Mouse (Mus musculus): ENCODE measurements around the gene Pter. TPM values are rescaled to one million over a fixed set of nuclear protein-coding genes. Genes with fewer than 3 reads are reported as not detected.

Gene Pter
- polyA plus RNA-seq, 1 experiment from 2014 or later = 10.1 TPM

DNA sequence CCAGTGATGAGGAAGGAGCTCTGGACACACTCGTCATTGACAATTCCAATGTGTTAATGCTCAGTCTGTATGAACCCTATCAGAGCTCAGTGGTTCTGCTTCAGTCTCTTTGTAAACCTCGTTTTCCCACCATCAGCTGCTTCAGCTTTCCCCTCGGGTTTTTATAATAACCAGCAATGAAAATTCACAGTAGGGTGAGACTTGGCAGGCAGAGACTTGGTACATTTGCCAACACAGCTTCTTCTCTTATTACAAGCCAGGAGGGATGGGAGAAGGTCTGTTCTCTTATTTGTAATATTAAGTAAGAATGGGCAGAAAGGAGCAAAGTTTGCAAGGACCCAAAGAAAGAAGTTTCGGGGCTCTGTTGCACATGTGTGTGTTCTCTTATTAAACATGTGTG lies 54.9 kb downstream of the Pter start:
- no peaks in the 10 kb centered on the region for H3K4me1 ChIP-seq (replicated peaks; ENCODE audit: control insufficient read depth, insufficient read depth, low read length)
- 91% methylated on average over 4 of the region's 4 CpGs for WGBS
- no peak for DNase-seq (ENCODE audit: low spot score)
- H3K27me3 ChIP-seq (ENCODE audit: control insufficient read depth, insufficient read depth, low read length) = no peaks in the 10 kb centered on the region
- ATAC-seq (ENCODE audit: low FRiP score) = no peak
- H3K27ac ChIP-seq (ENCODE audit: low read depth, low read length) = no peak overlapping the region
- H3K4me3 ChIP-seq (ENCODE audit: low read depth, low read length) = no peak overlapping the region
- H3K9ac ChIP-seq (ENCODE audit: low read depth, low read length) = no peak overlapping the region
- no peaks in the 10 kb centered on the region for H3K9me3 ChIP-seq (ENCODE audit: control insufficient read depth, low read length)
- H3K36me3 ChIP-seq (ENCODE audit: control insufficient read depth, insufficient read depth, low read length) = no peaks in the 10 kb centered on the region
- H3K4me2 ChIP-seq (replicated peaks; ENCODE audit: low read depth, low read length) = no peak overlapping the region

DNA sequence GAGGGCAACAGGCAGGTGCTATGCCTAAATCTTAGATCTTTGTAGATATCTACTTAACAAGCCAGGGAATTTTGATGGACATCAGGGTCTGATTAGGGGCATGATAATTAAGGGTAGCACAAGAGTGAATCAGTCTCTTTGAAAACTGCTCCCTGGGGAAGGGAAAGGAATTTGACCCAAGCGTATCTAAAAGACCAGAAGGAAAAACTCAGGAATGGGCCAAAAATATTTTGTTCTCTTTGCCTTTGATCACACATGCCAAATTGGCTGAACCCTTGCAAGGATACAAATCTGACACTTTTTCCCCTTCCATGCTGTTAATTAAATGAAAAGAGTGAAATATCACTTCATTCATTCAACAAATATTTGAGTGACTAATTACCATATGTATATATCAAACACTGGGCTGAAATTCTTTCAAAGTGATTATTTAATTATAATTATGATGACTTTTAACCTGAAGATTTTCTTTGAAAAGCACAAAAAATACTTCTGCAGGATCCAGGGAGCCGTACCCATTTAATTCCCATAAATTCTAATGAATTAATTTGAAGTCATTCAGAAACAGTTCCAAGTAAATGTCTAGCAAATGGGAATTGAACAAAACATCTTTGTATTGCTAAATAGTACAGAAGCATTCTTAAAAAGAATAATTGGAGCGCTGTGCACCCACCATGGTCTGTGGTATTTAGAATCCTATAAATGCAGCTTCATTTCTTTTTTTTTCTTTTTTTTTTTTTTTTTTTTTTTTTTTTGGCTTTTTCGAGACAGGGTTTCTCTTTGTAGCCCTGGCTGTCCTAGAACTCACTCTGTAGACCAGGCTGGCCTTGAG lies 61.3 kb downstream of the Pter start:
- Histone ChIP-seq H3K27ac (ENCODE audit: low read depth, low read length) (no peak overlapping the region), H3K9ac (ENCODE audit: low read depth, low read length) (no peak overlapping the region), H3K9me3 (ENCODE audit: control insufficient read depth, low read length) (no peaks in the 10 kb centered on the region), H3K4me2 (replicated peaks; ENCODE audit: low read depth, low read length) (no peak overlapping the region), H3K4me1 (replicated peaks; ENCODE audit: control insufficient read depth, insufficient read depth, low read length) (no peaks in the 10 kb centered on the region), H3K27me3 (ENCODE audit: control insufficient read depth, insufficient read depth, low read length) (no peaks in the 10 kb centered on the region), H3K36me3 (ENCODE audit: control insufficient read depth, insufficient read depth, low read length) (no peaks in the 10 kb centered on the region), H3K4me3 (ENCODE audit: low read depth, low read length) (no peak overlapping the region)
- 73% methylated on average over 4 of the region's 4 CpGs for WGBS
- DNase-seq (ENCODE audit: low spot score) = peak; percentile 12
- ATAC-seq (ENCODE audit: low FRiP score) = no peak

DNA sequence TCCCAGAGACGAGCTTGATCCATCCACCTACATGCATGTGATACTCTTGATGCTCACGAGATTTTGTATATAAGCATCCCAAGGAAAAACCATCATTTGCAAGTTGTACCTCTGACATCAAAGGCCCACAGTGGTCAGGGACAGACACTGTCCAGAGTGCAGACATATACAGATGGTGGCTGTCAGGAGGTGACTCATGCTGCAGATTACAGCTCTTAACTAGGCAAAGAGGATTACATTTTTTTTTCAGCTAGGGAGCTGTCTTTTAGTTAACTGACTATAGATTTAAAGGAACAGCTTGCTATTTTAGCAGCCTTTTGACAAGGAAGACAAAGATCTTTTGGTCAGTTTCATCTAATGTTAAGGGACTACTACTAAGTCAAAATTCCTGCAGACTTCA lies 76.2 kb downstream of the Pter start:
- 82% methylated on average over 2 of the region's 2 CpGs for WGBS
- no peak overlapping the region for H3K27ac ChIP-seq (ENCODE audit: low read depth, low read length)
- ATAC-seq (ENCODE audit: low FRiP score) (no peak), DNase-seq (ENCODE audit: low spot score) (no peak)
- H3K9ac ChIP-seq (ENCODE audit: low read depth, low read length) = no peak overlapping the region
- H3K4me2 ChIP-seq (replicated peaks; ENCODE audit: low read depth, low read length) = no peak overlapping the region
- H3K36me3 ChIP-seq (ENCODE audit: control insufficient read depth, insufficient read depth, low read length) = no peaks in the 10 kb centered on the region
- H3K27me3 ChIP-seq (ENCODE audit: control insufficient read depth, insufficient read depth, low read length) = no peaks in the 10 kb centered on the region
- H3K4me1 ChIP-seq (replicated peaks; ENCODE audit: control insufficient read depth, insufficient read depth, low read length) = no peaks in the 10 kb centered on the region
- no peak overlapping the region for H3K4me3 ChIP-seq (ENCODE audit: low read depth, low read length)
- H3K9me3 ChIP-seq (ENCODE audit: control insufficient read depth, low read length) = no peaks in the 10 kb centered on the region

DNA sequence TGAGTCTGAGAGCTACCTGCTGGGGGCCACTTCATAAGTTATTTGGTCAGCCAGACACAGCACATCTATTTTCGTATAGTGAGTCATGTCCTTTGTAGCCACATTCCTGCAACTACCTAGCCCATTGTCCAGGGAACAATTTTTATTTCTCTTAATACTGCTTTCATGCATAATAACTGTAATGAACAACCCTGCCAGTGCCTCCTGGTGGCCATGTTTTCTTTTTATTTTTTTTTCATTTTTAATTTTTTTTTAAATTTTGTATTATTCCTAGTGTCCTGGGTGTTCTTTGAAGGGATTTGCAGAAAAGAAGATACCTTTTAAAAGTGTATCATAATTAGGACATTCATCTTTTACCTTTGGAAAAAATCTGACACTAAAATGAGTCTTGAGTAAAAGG lies 84.6 kb downstream of the Pter start:
- Histone ChIP-seq H3K36me3 (ENCODE audit: control insufficient read depth, insufficient read depth, low read length) (no peaks in the 10 kb centered on the region), H3K4me2 (replicated peaks; ENCODE audit: low read depth, low read length) (no peak overlapping the region), H3K9me3 (ENCODE audit: control insufficient read depth, low read length) (no peaks in the 10 kb centered on the region), H3K27me3 (ENCODE audit: control insufficient read depth, insufficient read depth, low read length) (peaks cover 27% of the 10 kb centered on the region), H3K27ac (ENCODE audit: low read depth, low read length) (no peak overlapping the region), H3K9ac (ENCODE audit: low read depth, low read length) (no peak overlapping the region), H3K4me3 (ENCODE audit: low read depth, low read length) (no peak overlapping the region; the same call in 1 of the 2 replicates), H3K4me1 (replicated peaks; ENCODE audit: control insufficient read depth, insufficient read depth, low read length) (0 out of 2 replicates have a peak, but pooled peaks cover 7% of the 10 kb centered on the region)
- 64% methylated on average over 1 of the region's 1 CpGs for WGBS
- DNase-seq (ENCODE audit: low spot score) (no peak), ATAC-seq (ENCODE audit: low FRiP score) (no peak)

DNA sequence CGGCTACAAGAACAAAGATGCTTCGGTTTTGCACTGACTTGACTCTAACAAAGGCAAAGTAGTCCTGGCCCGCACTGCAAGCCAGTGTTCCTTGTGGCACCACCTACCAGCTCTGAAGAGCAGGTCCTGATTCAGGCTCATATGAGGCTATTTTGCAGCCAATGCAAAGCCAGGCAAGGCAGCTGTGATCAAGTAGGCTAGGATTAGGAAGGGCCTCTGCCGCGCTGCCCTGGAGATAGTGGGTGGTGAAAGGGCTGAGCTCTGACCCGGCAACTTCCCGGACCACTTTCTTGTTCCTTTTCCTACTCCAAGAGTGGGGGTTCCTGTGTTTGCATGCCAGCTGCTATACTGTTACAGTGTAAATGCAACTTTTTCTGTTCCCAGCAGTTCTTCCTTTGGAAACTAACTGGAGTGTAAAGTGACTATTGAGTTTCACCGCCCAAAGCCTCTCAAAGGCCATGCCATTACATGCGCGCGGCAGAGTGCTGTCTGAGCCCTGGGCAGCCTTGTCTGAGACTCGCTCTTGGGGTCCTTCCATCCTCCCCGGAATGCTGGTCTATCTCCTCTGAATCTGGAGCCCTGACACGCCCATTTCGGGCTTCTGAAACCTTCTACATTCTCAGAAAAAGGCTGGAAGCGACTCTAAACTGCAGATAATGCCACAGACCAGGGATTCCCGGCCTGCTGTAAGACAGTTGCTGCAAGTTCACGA lies 85.6 kb downstream of the Pter start:
- Histone ChIP-seq H3K4me2 (replicated peaks; ENCODE audit: low read depth, low read length) (peak overlapping the region; percentile 97), H3K36me3 (ENCODE audit: control insufficient read depth, insufficient read depth, low read length) (no peaks in the 10 kb centered on the region), H3K9ac (ENCODE audit: low read depth, low read length) (peak overlapping the region; percentile 67), H3K9me3 (ENCODE audit: control insufficient read depth, low read length) (no peaks in the 10 kb centered on the region), H3K27me3 (ENCODE audit: control insufficient read depth, insufficient read depth, low read length) (peaks cover 27% of the 10 kb centered on the region), H3K4me1 (replicated peaks; ENCODE audit: control insufficient read depth, insufficient read depth, low read length) (0 out of 2 replicates have a peak, but pooled peaks cover 7% of the 10 kb centered on the region), H3K27ac (ENCODE audit: low read depth, low read length) (peak overlapping the region; percentile 76), H3K4me3 (ENCODE audit: low read depth, low read length) (peak overlapping the region; percentile 59)
- ATAC-seq (ENCODE audit: low FRiP score) = peak; percentile 39; the same call in 1 of the 2 replicates
- peak; percentile 54 for DNase-seq (ENCODE audit: low spot score)
- 4% methylated on average over 18 of the region's 18 CpGs for WGBS

DNA sequence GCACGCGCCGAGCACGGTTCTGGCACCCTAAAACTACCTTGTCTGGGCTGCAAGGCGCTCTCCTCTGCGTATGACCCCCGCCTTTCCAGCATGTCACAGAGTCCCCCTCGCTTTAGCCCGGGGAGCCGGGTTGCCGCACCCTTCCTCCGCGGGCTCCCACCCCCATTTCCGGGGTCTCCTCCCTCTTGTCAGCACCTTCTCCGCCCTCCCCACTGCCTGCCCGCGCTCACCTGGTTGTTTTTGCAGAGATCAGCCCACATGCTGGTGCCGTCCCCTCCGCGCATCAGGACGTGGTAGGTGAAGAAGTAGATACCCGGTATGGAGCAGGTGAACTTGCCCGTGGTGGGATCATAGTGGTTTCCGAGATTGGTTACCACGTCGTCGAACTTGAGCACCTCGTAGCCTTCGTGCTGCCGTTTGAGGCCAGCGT lies 86.2 kb downstream of the Pter start:
- WGBS = under 1% methylated on average over 31 of the region's 31 CpGs
- Histone ChIP-seq H3K9ac (ENCODE audit: low read depth, low read length) (peak overlapping the region; percentile 67), H3K27me3 (ENCODE audit: control insufficient read depth, insufficient read depth, low read length) (peaks cover 27% of the 10 kb centered on the region), H3K4me1 (replicated peaks; ENCODE audit: control insufficient read depth, insufficient read depth, low read length) (0 out of 2 replicates have a peak, but pooled peaks cover 7% of the 10 kb centered on the region), H3K27ac (ENCODE audit: low read depth, low read length) (peak overlapping the region; percentile 76), H3K9me3 (ENCODE audit: control insufficient read depth, low read length) (no peaks in the 10 kb centered on the region), H3K4me2 (replicated peaks; ENCODE audit: low read depth, low read length) (peak overlapping the region; percentile 97), H3K4me3 (ENCODE audit: low read depth, low read length) (peak overlapping the region; percentile 59), H3K36me3 (ENCODE audit: control insufficient read depth, insufficient read depth, low read length) (no peaks in the 10 kb centered on the region)
- DNase-seq (ENCODE audit: low spot score) (peak; percentile 52), ATAC-seq (ENCODE audit: low FRiP score) (peak; percentile 45)

DNA sequence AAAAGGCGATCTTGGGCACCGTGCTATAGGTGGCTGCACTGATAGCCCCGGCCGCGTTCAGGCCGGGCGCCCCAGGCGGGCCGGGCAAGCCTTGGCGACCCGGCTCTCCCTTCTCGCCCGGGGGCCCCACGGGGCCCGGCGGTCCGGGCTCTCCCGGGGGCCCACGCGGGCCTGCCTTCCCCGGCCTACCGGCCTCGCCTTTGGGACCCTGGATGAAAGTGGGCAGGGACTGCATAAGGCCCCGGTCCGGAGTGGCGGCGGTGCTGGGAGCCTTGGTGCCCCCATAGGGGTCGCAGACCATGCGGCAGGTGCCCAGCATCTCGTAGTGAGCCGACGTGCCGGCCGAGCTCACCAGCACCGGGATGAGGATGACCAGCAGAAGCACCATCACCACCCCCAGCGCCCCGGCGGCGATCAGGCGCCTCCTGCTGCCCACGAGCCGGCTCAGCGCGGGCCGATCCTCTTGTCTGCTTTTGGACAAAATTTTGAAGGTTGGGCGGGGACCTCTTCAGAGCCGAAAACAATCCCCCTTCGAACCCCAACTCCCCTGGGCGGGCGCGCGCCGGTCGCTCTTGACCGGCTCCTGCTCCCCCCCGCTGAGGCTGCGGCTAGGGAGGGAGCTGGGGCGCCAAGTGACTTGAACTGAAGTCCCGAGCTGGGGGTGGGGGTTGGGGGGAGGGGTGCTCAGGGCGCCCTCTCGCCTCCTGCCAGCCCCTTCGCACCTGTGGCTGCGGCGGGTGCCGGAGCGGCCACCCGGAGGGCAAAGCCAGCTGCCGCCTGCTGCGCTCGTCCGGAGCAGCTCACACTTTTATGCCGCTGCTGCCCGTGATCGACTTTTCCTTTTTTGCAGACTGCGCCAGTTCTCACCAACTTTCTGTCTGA lies 86.9 kb downstream of the Pter start:
- H3K4me3 ChIP-seq (ENCODE audit: low read depth, low read length) = peak overlapping the region; percentile 59
- H3K36me3 ChIP-seq (ENCODE audit: control insufficient read depth, insufficient read depth, low read length) = no peaks in the 10 kb centered on the region
- 0 out of 2 replicates have a peak, but pooled peaks cover 7% of the 10 kb centered on the region for H3K4me1 ChIP-seq (replicated peaks; ENCODE audit: control insufficient read depth, insufficient read depth, low read length)
- H3K9ac ChIP-seq (ENCODE audit: low read depth, low read length) = peak overlapping the region; percentile 67
- H3K27me3 ChIP-seq (ENCODE audit: control insufficient read depth, insufficient read depth, low read length) = peaks cover 27% of the 10 kb centered on the region
- H3K9me3 ChIP-seq (ENCODE audit: control insufficient read depth, low read length) = no peaks in the 10 kb centered on the region
- WGBS = under 1% methylated on average over 64 of the region's 75 CpGs
- H3K4me2 ChIP-seq (replicated peaks; ENCODE audit: low read depth, low read length) = peak overlapping the region; percentile 97
- ATAC-seq (ENCODE audit: low FRiP score) = peak; percentile 75
- DNase-seq (ENCODE audit: low spot score) = peak; percentile 69
- H3K27ac ChIP-seq (ENCODE audit: low read depth, low read length) = peak overlapping the region; percentile 76

DNA sequence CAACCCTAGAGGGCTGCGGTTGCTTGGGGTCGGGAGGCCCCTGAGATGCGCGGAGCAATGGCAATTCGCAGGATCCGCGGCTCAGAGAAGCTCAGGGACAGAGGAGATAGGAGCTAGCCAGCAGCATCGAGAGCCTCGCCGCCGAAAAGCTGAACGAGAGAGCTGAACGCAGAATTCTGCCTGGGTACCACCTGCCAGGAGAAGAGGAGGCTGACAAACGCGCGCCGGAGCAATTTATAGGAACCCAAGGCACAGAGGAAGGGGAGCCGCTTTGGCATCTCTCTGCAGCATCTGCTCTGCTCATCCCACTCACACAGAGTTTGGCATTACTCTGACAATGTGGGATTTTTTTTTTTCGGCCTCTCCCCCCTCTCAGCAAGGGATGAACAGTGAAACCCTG lies 87.6 kb downstream of the Pter start, which contains the start of gene C1ql3:
TSS of gene C1ql3 (minus strand) at position 335 of the 400 bp plus-strand sequence.
- peak within 1 kb of the TSS; percentile 76 for H3K27ac ChIP-seq (ENCODE audit: low read depth, low read length)
- H3K4me3 ChIP-seq (ENCODE audit: low read depth, low read length) = peak within 1 kb of the TSS; percentile 59
- H3K36me3 ChIP-seq (ENCODE audit: control insufficient read depth, insufficient read depth, low read length) = no peaks in the 10 kb centered on the region
- peaks cover 27% of the 10 kb centered on the region for H3K27me3 ChIP-seq (ENCODE audit: control insufficient read depth, insufficient read depth, low read length)
- ATAC-seq (ENCODE audit: low FRiP score) = no peak
- peak; percentile 60 for DNase-seq (ENCODE audit: low spot score)
- H3K4me1 ChIP-seq (replicated peaks; ENCODE audit: control insufficient read depth, insufficient read depth, low read length) = 0 out of 2 replicates have a peak, but pooled peaks cover 7% of the 10 kb centered on the region
- peak within 1 kb of the TSS; percentile 67 for H3K9ac ChIP-seq (ENCODE audit: low read depth, low read length)
- H3K4me2 ChIP-seq (replicated peaks; ENCODE audit: low read depth, low read length) = peak within 1 kb of the TSS; percentile 97
- H3K9me3 ChIP-seq (ENCODE audit: control insufficient read depth, low read length) = no peaks in the 10 kb centered on the region
- WGBS = under 1% methylated on average over 19 of the region's 19 CpGs

All from hindbrain, embryonic 11.5 days (tissue).